Mouse (Mus musculus) cerebellum, adult 8-10 months (tissue): ENCODE measurements around the gene Tnni2.
"Not testable (repeated sequence)": the region's sequence is repeated elsewhere in the genome, so short reads cannot be mapped to it uniquely, and the experiment has no call there.

Source experiments
- DNase-seq: peaks from one replicate; pipeline ENCODE4 v3.0.0; 2022

The Tnni2 gene

GRCm38 (mm10) chr7:142441585-142441984 is at the start of gene Tnni2:
TSS of gene Tnni2 (plus strand) at chr7:142441808.
- no peak for DNase-seq

DNA sequence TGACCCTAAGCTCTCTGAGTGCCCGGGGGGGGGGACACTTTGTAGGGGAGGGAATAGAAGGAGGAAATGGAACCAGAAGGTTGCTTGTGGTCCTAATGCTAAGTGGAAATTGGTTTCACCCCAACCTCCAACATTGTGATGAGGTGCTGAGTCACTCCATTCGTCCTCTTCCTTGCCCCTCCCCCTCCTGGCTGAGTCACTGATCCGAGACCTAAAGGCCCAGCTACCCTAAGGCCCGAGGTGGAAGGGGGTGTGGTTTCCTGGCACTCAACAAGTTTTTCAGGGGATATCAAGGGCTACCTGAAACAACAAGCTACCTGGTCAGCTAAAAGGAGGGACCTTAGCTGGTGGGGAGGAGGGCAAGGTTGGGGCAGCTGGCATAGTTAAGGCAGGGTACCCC is 48.4 kb upstream of the Tnni2 start:
- DNase-seq: no peak

GRCm38 (mm10) chr7:142394261-142395190 is 47.1 kb upstream of the Tnni2 start:
- DNase-seq: no peak

- DNase-seq: no peak
These were observed 46.1 kb upstream of the Tnni2 start for GRCm38 (mm10) chr7:142395472-142395871.

DNA sequence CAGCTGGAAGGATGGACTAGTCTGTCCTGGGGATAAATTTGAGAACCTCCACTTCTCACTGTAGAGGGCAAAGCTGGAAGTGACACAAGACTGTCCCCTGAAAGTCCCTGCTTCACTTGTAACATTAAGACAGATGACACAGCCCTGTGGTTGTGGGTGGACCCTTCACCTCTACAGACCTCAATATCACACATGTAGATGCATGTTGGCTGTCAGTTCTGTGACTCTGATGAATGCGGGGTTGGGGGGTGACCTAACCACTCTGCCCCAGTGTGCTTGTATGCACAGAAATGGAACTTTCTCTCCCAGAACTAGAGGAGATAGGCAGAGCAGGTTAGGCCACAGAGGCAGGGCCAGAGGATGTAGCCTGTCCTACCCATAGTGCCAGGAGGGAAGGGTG is 45.0 kb upstream of the Tnni2 start:
- DNase-seq: no peak

DNA sequence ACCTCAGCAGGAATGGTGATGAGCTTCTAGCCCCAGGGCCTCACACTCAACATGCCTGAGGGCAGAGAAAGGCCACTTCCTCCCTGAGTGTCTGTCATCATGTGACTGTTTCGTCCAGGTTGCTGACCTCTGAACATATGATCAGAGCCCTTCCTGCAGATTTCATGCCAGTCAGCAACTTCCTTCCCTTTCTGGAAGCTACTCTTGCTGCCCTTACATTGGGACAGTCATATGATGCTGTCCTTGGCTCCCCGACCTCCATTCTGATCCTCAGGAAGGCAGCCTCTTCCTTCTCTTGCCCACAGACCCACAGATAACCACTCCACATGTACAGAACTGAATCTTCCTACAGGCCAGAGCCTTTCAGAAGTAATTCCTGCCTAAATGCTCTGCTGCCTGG is 43.6 kb upstream of the Tnni2 start:
- DNase-seq: no peak

DNA sequence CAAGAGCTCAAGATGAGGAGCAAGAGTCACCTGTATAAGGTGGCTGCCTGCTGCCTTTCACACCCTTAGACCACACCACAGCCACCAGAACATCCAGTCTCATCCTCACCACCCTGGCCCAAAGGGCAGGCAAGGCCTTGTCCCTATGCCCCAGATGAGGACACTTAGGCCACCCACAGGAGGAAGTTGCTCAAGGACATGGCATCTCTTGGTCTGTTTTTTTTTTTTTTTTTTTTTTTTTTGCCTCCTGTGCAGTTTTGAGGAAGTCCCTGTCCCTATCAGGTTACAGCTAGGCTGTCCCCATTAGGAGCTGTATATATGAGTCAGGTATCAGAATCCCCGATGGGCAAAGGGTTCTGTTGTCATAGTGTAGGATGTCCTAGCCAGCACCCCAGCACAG is 42.4 kb upstream of the Tnni2 start:
- no peak for DNase-seq

DNA sequence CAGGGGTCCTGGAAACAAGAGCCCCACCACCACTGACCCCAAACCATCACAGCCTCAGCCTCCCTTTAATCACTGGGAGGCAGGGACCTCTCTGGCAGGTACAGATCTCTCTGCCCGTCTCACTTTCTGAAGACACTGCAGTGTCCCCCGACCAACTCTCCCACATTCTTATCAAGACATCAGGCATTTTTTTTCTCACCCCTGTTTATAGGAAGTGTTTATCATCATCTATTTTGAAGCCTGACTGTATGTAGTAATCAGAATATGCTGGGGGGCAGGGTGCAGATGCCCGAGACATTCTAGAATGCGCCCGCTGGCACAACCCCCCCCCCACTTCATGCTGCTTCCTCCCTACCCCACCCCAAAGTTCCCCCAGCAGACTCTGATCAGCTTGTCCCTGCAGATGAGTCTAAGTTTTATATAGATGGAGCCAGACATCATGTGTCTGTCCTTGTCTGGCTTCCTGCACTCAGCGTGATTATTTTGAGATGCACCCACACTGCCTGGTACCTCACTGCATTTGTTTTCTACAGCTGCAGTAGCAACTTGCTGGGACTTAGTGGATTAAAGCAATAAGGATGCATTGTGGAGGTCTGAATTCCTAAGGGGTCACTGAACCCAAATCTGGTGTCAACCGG is 41.4 kb upstream of the Tnni2 start:
- DNase-seq: no peak

DNA sequence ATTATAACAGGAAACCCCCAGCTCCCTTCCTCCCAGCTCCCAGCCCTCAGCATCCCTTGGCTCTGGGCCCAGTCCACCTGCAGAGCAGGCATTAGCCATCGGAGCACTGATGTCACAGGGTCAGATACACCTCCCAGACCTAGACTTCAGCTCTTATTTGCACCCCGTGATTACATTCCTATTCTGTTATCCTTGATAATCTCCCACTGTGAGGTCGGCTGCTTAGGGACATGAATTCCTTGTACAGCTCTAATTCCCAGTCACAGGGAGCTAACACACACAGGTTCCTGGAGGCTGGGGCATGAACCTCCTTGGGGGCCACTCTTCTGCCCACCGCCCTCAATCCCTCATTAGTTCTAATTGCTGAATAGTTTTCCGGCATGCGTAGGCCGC is 40.9 kb upstream of the Tnni2 start:
- DNase-seq: no peak

- DNase-seq: no peak
These were observed 38.0 kb upstream of the Tnni2 start for GRCm38 (mm10) chr7:142403591-142403990.

GRCm38 (mm10) chr7:142405134-142405533 is 36.5 kb upstream of the Tnni2 start:
- not testable (repeated sequence) for DNase-seq

DNA sequence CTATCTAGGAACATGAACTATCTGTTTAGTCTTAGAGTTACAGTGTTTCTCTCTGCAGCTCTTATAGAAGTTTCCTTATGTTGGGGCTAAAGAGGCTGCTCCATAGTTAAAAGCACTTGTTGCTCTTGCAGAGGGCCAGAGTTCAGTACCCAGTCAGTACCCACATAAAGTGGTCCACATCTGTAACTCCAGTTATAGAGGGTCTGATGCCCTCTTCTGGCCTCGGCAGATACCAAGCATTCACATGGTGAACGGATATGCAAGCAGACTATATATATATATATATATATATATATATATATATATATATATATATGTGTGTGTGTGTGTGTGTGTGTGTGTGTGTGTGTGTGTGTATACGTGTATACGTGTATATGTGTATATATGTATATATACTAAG is 33.7 kb upstream of the Tnni2 start:
- DNase-seq: no peak

- DNase-seq: no peak
These were observed 32.9 kb upstream of the Tnni2 start for GRCm38 (mm10) chr7:142408686-142409085.

DNA sequence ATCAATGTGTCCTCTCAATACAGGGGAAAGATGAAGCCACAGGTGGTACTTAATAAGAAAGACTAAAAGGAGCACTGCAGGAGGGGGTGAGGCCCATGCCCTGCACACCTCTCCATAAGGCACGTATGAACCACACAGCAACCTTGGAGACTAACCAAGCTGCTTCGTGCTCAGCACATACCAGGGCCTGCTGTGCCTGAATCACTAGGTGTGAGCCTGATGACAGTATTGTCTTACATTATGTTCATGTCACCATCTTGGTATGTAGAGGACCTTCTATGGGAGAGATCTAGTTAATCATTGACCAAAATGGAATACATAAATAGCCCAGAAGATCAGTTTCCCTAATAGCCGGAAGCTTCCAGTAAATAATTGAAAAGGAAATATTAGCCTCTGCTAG is 32.0 kb upstream of the Tnni2 start:
- no peak for DNase-seq

DNA sequence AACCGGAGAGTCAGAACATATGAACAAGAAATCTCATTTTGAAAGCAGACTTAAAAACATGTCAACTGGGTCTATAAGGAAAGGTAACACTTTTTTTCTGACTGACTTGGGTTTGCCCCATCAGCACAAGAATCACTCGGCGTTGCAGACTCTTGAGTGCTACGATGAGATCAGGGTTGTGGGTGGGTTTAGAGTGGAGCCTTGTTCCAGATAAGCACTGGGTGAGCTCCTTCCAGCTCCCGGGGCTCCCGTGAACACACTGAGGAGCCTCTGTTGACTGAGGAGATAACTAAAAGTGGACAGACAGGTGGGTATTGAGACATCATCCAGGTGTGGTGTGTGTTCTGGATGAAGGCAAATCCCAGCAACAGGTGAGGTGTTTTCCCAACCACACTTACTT is 28.3 kb upstream of the Tnni2 start:
- DNase-seq: no peak

DNA sequence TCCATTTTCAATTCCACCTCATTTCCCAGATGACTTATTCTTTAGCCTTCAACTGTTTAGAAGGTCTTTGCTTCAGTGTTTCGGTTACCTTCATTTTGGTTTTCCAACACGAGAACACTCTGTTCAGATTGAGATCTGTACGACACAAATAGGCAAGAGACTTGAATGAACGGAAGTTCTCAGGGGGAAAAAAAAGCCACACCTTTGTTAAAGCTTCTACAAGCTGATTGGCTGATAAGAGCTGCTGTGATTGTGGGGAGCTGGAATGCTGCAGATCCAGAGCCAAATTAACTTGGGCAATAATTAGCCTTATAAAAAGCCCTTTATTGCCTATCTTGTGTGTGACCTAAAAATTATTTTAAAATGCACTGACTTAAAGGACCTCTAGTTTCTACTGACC is 26.3 kb upstream of the Tnni2 start:
- DNase-seq: no peak

DNA sequence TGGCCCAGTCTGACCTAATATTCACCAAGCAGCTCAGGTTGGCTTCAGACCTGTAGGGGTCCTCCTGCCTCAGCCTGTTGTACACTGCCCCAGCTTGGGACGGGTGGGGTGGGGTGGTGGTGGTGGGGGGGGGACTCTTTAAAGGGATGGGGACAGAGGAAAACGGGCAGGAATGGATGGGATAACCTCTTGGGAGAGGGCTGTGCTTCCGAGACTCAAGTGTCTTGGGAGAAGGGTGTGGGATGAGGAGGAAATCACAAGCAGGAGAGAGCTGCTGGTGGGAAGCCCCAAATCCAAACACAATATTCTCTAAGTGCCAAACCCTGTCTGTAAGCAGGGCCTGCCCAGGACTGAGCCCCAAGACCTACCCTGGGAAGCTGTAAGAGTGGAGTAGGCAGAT is 25.4 kb upstream of the Tnni2 start:
- DNase-seq: no peak

DNA sequence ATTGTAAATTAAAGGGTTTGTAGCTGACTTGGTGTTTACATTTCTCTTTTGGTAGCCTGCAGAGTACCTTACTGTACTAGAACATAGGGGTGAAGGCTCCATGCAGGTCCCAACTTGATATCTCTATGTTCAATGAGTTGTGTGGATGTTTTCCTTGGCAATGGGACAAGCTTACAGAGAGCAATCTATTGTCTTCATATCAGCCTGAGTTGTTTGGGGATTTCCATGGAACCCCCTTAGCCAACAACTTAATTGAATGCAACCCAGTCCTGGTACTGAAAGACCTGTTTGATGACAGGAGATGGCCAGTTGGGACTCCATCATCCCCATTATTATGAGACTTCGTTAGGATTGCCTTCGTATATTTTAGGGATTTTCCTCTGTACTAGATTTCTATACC is 23.6 kb upstream of the Tnni2 start:
- no peak for DNase-seq

DNA sequence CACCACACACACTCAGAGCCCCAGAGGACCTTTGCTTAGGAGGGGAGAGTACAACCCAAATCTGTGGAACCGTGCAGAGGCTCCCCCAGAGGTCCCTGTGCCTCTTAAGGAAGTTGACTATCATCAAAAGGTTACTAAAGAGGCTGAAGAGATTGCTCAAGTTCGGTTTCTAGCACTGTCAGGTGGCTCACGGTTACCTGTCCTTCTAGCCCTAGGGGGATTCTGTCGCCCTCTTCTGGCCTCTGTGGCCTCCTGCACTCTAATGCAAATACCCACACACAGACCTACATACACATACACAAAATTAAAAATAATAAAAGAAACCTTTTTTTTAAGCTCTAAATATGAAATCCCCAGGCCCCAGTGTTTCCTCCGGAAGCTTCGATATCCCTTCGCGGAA is 22.9 kb upstream of the Tnni2 start:
- DNase-seq: no peak

GRCm38 (mm10) chr7:142419887-142420286 is 21.7 kb upstream of the Tnni2 start:
- no peak for DNase-seq

DNA sequence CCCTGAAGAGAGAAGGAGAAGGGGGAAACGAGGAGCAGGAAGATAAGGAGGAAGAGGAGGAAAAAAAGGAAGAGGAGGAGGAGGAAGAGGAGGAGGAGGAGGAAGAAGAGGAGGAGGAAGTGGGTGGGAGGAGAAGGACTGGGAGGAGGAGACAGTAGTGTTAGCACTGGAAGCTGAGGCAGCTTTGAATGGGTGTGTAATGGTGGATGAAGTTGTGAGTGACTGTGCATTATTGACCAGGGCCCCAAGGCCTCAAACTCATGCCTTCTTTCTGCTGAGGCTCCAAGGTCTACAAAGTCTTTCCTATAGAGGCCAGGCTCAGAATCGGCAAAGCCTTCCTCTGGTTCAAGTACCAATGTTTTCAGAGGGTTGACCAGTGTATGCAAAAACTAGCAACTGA is 19.8 kb upstream of the Tnni2 start:
- DNase-seq: no peak

DNA sequence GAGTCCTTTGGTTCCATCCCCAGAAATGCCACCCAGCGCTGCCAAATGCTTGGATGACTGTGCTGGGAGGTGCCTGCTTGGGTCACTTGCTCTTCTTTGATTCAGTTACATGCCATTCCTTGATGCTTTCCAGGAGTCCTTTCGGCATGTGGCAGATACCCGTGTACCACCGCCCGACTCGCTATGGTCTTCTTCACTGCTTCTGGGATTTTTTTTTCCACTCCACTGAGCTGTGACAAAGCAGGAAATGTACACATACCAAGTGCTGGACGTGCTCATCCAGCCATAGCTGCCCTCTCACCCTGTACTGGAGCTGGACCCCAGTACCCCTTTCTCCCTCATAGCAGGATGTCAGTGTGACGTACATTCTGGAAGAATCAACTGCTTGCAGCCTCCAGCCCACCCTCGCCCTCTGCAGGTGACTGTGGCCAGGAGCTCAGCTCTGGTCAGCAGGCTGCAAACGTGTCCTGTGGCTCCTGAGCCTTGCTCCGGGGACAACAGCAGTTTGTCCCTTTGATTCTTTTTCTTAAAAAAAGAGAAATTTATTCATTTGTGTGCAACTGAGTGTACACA is 15.9 kb upstream of the Tnni2 start:
- no peak for DNase-seq

- no peak for DNase-seq
These were observed 13.4 kb upstream of the Tnni2 start for GRCm38 (mm10) chr7:142428213-142428612.

DNA sequence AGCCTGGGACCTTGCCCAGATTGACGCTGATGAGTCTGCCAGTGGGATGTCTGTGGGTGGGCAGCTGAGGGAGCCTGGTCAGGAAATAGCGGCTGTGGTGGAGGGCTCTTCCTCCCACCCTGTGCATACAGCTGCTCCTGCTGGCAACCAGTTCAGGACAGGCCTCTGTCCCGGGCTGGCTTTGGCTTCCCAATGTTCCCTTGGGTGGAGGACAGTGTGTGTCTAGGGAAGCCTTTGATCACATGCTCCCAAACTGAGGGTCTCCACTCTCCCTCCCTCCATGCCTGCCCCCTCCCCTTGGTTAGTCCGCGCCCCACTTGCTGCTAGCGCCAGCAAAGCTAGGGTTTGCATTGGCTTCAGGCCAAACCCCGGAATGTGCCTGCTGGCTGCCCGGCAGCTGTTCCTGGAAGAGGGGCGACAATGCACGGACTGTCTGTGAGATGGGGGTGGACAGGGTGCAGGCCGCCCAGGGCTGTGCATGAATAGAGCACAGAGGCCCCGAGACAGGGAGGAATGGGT is 11.4 kb upstream of the Tnni2 start:
- DNase-seq: no peak
